Mouse (Mus musculus): ENCODE results near the gene Acvr2b.
A peak's percentile ranks its signal among the peaks of the same experiment; 100 is the strongest.
"Not testable (repeated sequence)": the region's sequence is repeated elsewhere in the genome, so short reads cannot be mapped to it uniquely, and the experiment has no call there.

The Acvr2b gene

DNA sequence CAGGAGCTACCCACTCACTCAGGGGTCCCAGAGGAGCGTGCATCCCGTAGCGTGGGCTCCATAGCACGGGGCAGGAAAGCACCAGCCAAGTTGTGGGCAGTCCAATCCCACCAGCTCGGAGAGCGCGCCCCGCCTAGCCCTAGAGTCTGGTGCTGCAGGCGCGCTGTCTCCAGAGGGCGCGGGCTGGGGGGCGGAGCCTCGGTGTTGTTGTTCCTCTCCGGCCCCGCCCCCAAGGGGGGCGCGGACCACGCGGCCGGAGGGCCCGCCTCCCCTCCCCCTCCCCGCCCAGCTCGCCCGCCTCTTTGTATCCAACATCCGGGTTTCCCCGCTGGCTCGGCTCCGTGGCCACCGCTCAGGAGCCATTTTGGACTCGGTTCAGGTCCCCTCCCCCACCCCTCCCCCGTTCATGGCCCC lies at the start of gene Acvr2b:
Gene Acvr2b, plus strand, starts transcription at position 318 of the 414 bp plus-strand sequence.
- peak in 1 of 2 experiments; percentile 65 for DNase-seq (ENCODE audit: low read depth in 1 of 2, low spot score in 2 of 2)

DNA sequence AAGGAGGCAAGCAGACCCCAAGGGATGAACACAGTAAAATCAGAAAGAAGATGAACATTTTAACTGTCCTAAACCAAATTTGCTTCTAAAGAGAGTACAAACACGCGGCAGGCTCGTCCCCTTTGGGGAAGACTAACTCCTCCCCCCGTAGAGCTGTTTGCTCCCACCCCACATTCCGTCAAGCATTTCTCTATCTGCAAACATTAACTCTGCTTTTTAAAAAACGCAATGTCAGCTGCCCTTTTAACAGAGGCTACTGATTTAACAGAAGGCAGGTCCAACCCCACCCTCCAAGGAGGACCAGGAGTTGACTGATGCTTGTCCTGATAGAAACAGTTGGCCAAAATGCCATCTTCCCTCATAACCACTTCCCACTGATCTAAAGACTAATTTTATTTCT lies 48.0 kb upstream of the Acvr2b start:
- no peak for DNase-seq (ENCODE audit: low read depth in 1 of 2, low spot score in 2 of 2)

DNA sequence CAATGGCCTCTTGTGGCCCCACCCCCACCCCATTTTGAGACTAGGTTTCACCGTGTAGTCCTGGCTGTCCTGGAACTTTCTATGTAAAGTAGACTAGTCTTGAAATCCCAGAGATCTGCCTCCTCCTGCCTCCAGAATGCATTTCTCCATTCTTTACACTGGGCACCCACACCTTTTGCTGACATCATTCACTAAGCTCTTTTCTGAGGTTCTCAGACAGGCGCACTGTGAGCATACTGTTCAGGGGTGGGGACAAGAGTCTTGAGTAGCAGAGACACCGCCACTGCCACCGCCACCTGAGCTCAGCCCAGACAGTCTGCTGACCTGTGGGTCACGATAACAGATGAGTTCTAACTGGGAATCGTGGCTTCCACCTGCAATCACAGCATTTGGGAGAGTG lies 46.0 kb upstream of the Acvr2b start:
- no peak for DNase-seq (ENCODE audit: low read depth in 1 of 2, low spot score in 2 of 2)

DNA sequence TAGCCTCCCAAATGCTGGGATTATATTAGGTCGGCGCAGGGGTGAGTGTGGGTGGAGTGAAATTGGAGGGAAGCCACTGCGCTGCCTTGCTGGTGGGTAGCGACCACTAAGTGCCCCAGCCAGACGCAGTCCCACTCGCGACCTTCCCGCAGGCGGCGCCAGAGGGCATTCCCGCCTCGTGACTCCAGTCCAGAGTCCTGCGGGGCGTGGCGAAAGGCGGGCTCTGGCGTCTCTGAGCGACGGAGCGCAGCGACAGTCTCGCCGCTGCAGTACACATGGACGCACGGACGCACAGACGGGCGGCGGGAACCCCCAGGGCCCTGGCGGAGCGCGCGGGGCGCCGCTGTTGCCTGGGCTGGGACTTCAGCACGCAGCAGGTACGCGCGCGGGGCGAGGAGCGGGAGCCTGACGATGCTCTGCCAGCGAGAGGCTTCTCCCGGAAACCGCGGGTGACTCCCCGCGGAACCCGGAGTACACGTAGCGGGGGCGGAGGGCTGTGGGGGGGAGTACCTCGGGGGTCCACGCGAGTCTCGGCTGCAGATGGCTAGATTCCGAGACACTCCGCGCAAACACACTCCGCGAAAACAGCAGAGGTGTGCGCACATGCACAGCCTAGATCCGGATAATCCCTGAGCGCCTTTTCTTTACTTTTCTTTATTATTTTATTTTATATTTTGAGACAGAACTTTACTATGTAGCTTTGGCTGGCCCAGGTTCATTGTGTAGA lies 44.4 kb upstream of the Acvr2b start, which contains the start of gene Xylb:
Gene Xylb, plus strand, starts transcription at position 51 of the 727 bp plus-strand sequence.
- peak; percentile 73 to 84 for DNase-seq (ENCODE audit: low read depth in 1 of 2, low spot score in 2 of 2)

DNA sequence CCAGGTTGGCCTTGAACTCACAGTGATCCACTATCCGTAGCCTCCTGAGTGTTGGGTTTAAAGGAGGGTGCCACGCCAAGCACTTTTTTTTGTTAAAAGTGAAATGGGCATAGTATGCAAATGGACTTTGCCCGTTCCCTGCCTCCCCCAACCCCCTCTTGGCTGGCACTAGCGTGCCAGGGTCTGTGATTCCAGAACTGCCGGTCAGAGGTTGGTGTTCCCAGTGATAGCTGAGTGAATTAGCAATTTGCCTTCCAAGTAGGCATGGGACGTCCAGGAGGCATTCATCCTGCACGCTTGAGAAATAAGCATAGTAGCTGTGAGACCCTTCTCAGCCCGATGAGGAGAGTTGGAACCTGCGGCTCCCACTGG lies 43.9 kb upstream of the Acvr2b start:
- no peak for DNase-seq (ENCODE audit: low read depth in 1 of 2, low spot score in 2 of 2)

DNA sequence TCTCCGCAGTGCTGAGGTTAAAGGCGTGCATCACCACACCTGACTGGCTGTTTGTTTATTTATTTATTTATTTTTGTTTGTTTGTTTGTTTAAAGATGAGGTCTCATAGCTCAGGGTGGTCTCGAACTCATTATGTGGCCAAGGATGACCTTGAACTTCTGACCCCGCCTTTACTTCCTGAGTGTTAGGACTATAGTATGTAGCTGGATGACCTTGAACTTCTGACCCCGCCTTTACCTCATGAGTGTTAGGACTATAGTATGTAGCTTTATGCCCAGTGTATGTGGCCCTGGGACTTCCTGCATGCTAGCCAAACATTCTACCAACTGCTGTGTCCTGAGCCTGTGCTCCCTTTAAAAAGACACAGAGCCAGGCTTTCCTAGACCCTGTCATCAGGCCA lies 40.5 kb upstream of the Acvr2b start:
- DNase-seq (ENCODE audit: low read depth in 1 of 2, low spot score in 2 of 2), result no peak

DNA sequence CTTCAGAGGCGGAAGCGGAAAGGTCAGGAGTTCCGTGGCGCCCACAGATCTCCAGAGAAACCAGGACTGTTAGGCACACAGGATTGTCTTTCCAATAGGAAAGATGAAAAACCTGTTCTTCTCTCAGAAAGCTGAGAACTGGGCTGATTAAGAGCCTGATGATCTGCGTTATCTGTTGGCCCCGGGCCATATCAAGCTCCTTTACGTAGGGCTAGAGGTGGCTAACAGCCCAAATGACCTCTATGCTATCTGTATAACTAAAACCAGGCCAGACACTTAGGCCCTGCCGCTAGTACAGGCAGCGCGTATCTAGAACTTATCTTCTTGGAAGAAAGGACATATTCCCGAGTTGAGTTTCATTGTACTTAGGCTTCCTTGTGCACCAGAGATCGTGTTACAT lies 38.7 kb upstream of the Acvr2b start:
- no peak for DNase-seq (ENCODE audit: low read depth in 1 of 2, low spot score in 2 of 2)

DNA sequence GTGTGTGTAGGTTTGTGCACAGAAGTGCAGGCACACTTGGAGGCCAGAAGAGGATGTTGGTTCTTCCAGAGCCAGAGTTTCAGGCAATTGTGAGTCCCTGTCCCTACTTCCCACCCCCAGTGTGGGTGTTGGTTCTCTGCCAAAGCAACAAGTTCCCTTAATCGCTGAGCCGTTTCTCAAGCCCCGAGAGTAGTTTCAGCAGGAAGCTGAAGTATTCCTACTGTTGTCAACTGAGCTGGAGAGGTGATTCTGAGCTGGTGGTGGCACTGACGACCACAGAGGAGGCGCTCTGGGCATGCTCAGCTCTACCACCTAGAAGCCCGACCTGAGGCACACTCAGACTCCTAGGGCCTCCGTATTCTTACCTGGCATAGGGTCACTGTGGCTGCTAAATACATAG lies 36.6 kb upstream of the Acvr2b start, which contains the start of gene Slc22a14:
Gene Slc22a14, minus strand, starts transcription at position 270 of the 400 bp plus-strand sequence.
- DNase-seq (ENCODE audit: low read depth in 1 of 2, low spot score in 2 of 2), result peak in 1 of 2 experiments; percentile 45

DNA sequence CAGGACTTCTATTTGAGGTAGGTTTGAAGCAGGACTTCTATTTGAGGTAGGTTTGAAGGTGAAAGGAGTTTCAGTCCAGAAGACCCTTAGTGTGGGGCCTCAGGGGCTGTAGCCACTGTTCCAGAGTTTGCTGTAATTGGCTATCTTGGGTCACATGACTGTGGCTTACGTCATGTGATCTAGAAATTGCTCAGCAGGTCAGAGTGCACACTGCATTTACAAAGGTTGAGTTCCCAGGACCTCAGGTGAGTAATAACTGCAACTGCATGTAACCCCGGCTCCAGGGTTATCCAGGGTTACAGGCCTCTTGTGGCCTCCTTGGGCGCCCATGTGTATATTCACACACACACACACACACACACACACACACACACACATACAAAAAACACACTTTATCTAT lies 33.6 kb upstream of the Acvr2b start:
- no peak for DNase-seq (ENCODE audit: low read depth in 1 of 2, low spot score in 2 of 2)

DNA sequence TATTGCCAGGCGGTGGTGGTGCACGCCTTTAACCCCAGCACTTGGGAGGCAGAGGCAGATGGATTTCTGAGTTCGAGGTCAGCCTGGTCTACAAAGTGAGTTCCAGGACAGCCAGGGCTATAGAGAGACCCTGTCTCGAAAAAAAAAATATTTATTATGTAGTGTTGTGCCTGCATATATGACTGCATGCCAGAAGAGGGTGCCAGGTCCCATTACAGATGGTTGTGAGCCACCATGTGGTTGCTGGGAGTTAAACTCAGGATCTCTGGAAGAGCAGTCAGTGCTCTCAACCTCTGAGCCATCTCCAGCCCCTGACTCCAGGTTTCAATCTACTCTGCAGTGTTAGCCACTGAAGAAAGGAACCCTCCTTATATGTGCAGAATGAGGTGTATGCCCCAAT lies 31.1 kb upstream of the Acvr2b start:
- not testable (repeated sequence) for DNase-seq (ENCODE audit: low read depth in 1 of 2, low spot score in 2 of 2)

DNA sequence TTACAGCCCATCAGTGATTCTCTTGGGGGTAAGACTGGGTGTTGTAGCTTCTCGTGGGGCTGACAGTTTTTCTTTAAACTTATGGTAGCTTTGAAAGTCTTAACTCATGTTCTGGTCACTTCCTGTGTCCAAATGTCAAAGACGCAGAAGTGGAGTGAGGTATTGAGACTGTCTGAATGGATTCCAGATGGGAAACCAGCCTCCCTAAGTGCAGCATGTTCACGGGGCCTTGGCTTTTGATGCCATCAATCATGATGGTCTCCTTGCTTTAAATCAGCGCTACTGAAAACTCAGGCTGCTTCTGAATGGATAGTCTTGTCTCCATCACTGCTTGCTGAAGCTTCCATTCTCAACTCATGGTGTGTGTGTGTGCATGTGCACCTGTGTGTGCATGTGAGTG lies 30.7 kb upstream of the Acvr2b start:
- DNase-seq (ENCODE audit: low read depth in 1 of 2, low spot score in 2 of 2), result no peak

DNA sequence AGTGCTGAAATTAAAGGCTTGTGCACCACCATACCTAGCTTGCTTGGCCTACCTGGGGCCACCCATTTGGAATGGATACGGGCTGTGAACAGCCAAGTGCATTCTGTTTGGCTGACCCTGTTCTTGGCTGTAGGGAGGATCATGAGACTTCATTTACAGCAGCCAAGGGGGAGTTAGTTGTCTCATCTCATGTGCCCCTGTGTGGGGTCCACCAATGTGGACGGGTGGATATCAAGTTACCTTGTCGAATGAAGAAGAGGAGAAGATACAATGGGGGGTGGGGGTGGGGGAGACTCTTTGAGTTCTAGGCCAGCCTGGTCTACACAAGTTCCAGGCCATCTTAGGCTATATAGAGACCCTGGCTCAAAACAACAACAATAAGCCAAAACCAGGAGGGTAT lies 26.9 kb upstream of the Acvr2b start:
- no peak for DNase-seq (ENCODE audit: low read depth in 1 of 2, low spot score in 2 of 2)

DNA sequence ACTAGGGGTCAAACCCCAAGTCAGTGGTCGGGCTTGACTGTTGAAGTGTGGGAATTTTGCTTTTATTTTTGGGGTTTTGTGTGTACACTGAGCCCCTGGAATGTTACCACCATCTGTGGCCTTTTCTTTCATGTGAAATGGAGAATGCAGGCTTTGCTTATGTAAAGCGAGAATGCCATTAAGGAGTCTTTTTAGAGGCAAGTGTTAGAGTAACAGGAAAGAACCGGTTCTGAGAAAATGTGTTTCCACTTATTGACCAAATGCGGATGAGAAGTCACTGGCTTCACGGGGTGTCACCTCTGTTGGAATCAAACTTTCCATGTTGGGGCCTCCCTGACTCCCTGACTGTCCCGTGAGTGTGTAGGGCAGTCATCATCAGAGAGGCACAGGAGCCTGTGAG lies 26.4 kb upstream of the Acvr2b start:
- DNase-seq (ENCODE audit: low read depth in 1 of 2, low spot score in 2 of 2), result no peak

DNA sequence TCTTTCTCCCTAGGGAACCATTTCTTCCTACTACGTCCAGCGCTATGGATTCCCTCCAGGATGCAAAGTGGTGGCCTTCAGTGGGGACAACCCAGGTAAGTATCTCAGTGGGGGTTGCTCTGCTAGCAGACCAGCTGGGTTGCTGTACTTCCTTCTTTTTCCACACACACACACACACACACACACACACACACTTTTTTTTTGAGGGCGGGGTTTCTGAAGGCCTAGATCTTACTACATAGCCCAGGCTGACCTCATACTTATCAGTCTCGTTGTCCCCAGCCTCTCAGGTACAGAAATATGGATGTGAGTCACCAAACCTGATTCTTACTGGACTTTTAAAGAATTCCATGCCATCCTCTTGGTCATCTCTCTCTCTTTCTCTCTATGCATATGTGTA lies 23.7 kb upstream of the Acvr2b start:
- no peak for DNase-seq (ENCODE audit: low read depth in 1 of 2, low spot score in 2 of 2)

DNA sequence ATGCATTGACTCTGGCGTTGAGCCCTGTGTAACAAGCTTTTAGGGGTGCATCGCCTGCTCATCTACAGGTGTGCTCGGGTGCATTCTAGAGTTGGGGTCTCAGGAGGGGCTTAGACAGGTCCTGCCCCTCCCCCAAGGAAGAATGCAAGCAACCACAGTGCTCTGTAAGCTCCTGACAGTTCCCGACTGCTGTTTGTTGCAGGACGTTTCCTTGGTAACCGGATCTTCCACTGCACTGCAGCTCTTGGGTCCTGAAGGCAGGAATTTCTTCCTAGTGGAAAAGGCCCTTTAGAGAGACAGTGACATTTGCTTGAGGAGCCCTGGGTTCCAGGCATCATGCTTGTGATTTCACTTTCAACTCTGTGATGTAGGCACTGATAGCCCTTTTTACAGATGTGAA lies 19.3 kb upstream of the Acvr2b start:
- DNase-seq (ENCODE audit: low read depth in 1 of 2, low spot score in 2 of 2), result no peak

DNA sequence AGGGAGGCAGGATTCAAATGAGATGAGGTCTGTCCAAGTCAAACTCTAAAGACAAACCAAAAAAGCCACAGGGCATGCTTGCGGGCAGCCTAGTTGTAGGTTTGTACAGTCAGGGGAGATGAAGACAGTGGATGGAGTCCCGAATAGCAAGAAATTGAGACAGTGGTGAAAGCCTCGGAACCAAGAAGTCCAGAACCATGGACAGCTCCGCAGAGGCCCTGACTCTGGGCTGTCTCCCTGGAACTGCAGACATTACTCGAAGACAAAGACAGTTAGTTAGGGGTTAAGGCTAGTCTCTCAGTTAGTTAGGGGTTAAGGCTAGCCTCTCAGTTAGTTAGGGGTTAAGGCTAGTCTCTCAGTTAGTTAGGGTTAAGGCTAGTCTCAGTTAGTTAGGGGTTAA lies 13.0 kb upstream of the Acvr2b start:
- no peak for DNase-seq (ENCODE audit: low read depth in 1 of 2, low spot score in 2 of 2)

DNA sequence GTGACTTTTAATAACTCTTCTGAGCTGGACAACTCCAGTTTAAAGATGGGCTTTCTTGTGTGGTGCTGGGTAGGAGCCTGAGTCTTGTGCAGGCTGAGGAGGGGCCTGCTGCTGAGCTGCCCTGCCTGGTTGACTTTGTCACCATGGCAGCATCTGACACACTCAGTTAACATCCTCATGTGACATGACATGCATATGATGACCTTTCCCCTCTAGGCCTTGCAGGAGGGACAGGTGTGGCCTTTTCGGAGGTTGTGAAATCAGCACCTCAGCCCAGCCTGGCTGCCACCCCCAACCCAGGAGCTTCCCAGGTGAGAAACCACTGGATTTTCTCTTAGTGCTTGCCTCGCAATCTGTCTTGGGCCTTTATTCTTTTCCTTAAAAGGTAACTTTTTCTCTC lies 11.7 kb upstream of the Acvr2b start:
- DNase-seq (ENCODE audit: low read depth in 1 of 2, low spot score in 2 of 2), result no peak

DNA sequence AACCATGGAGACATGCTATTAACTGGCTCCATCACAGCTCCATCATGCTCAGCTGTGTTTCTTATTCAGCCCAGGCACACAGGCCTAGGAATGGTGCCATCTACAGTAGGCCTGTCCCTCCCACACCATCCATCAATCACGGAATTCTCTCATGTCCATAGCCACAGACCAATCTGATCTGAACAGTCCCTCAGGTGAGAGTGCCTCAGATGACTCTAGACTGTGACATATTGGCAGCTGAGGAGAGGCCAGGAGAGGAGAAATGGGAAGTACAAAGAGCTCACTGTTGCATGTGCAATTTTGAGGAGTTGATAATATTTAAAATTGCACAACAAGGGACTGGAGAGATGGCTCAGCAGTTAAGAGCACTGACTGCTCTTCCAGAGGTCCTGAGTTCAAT lies 7.1 kb upstream of the Acvr2b start:
- no peak for DNase-seq (ENCODE audit: low read depth in 1 of 2, low spot score in 2 of 2)

DNA sequence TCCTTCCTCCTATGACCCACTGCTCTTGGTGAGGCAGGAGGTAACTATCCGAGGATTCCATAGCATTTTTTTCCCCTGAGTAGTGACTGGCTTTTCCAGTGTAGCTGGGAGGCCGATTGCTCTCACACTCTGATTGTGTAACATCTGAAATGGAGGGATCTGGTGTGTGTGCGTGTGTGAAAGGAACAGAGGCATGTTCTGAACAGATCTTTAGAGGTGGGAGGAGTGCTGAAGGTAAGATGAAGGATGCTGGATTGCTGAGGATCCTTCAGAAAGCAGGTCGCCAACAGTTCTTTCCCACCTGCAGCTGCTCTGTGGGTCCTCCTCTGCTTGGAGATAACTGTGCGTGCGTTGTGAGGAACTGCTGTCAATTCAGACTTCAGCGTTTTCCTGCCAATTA lies 567 bp upstream of the Acvr2b start:
- DNase-seq (ENCODE audit: low read depth in 1 of 2, low spot score in 2 of 2), result no peak

DNA sequence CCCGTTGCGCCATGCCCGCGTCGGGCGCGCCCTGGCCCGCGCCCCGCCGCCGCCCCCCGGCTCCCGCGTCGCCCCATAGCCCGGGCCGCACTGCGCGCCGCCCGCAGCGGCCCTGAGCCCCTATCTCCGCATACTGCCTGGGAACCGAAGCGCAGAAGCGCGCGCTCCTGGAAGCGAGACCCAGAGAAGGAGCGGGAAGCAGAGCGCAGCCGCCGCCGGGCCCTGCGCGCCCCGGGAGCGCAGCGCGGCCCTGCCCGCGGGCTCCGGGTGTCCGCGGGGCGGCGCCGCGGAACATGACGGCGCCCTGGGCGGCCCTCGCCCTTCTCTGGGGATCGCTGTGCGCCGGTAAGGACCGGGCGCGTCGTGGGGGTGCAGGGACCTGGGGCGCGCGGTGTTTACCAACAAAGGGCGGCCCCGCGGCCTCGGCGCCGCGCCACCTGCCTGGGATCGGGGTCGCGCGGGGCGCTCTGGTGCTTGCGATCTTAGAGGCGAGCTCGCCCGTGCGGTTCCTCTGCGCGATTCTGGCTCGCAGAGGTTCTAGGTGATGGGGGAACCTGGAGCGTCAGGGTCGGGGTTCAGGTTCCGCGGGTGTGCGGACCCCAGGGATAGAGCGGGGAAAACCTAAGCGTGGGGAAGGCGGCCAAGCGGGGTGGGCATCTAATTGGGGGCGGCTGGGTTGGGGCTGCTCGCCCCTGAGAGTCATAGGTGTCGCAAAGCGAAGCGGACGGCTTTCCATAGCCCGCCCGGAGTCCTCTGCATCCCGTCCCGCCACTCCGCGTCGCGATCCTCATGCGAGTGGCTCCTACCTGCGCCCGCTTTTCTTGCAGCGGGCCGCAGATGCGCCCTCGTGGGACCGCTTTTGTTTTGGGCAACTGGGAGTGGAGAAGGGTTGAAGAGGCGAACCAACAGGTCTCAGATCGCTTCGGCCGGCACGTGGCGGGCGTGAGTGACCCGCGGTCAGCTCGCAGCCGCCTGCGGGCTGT lies 626 bp downstream of the Acvr2b start:
- DNase-seq (ENCODE audit: low read depth in 1 of 2, low spot score in 2 of 2), result no peak

DNA sequence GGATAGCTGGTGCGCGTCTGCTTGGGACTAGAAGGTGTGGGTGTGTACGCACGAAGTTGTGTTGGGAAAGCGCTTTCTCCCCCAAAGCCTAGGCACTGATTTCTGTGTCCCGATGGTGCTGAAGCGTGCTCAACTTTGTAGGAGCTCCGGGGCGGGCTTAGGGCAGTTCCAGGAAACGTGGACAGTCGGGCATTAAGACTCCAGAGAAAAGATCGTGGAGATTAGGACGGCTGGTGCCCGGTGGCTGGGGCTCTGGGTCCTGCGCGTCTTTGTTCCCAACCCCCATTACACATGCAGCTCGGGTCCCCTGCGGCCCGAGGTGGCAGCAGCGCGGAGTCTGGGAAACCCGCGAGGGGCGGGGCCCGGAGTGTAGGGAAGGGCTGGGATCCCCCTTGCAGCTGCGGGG lies 1.3 kb downstream of the Acvr2b start:
- DNase-seq (ENCODE audit: low read depth in 1 of 2, low spot score in 2 of 2), result no peak

DNA sequence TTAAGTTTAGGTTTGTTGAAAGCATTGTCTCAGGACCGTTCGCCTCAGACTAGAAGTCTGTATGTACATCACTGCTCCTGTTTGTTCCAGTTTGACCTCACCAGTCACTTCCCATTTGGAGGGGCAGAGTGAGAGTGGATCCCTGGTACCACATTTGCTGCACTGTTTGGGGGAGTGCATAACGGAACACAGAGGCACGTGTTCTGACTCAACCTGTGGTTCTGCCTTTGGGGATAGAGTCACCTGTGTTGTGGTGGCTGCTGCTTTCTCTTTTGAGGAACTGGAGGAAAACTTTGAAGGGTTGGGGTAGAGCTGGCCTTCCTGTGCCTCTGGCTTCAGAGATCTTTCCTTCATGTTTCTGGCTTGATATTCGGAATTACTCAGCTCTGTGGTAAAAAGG lies 2.2 kb downstream of the Acvr2b start:
- DNase-seq (ENCODE audit: low read depth in 1 of 2, low spot score in 2 of 2), result no peak

Measured in monocyte, adult 2 months (primary cell).